18 mouse cellular contexts compared by ENCODE assay signal in genomic region chr7:73761691-73762189, GRCm38 (mm10).
"Had no signal": no experiment of that assay in that cellular context is flagged by ENCODE, and none has a peak within 500 bp of the region (broad histone marks: within the 10 kb centered on the region; RNA-seq: fewer than 3 reads in every experiment).

No protein-coding gene starts in this region.

- DNase-seq: kidney, adult 18-20 months; kidney, postnatal 25 days; layer of hippocampus, adult 9-11 months; liver, postnatal 0 days; midbrain, embryonic 14.5 days; retina, postnatal 1 day; right cerebral cortex, postnatal 25 days; spleen, adult 18-20 months; thymus, postnatal 25 days had no signal

- H3K36me3 ChIP-seq: lung, embryonic 15.5 days; stomach, embryonic 15.5 days had no signal

- H3K4me3 ChIP-seq: layer of hippocampus, adult 2 months; lung, embryonic 15.5 days; stomach, embryonic 15.5 days had no signal

- H3K4me2 ChIP-seq: liver, embryonic 11.5 days; lung, embryonic 15.5 days; midbrain, embryonic 11.5 days; stomach, embryonic 15.5 days had no signal

- H3K27ac ChIP-seq: kidney, postnatal 0 days; layer of hippocampus, adult 2 months; liver, embryonic 14.5 days; lung, embryonic 15.5 days; stomach, embryonic 15.5 days had no signal

- H3K4me1 ChIP-seq: stomach, embryonic 15.5 days had no signal

- H3K9ac ChIP-seq: liver, embryonic 14.5 days; liver, postnatal 0 days; lung, embryonic 15.5 days; stomach, embryonic 15.5 days had no signal

- H3K9me3 ChIP-seq: lung, embryonic 15.5 days; stomach, embryonic 15.5 days had no signal

- ATAC-seq: inflammation-experienced regulatory T-cells, adult 6 months; intestine, embryonic 16.5 days; liver, postnatal 0 days had no signal

- H3K27me3 ChIP-seq: lung, embryonic 15.5 days; stomach, embryonic 15.5 days had no signal
